Mouse (Mus musculus) layer of hippocampus, adult 9-10 months (tissue): ENCODE data around the gene Nxph3.

Source experiments
- DNase-seq: peaks from one replicate; pipeline ENCODE4 v3.0.0; 2022; ENCODE audit warnings: low spot score

Nxph3 gene

DNA sequence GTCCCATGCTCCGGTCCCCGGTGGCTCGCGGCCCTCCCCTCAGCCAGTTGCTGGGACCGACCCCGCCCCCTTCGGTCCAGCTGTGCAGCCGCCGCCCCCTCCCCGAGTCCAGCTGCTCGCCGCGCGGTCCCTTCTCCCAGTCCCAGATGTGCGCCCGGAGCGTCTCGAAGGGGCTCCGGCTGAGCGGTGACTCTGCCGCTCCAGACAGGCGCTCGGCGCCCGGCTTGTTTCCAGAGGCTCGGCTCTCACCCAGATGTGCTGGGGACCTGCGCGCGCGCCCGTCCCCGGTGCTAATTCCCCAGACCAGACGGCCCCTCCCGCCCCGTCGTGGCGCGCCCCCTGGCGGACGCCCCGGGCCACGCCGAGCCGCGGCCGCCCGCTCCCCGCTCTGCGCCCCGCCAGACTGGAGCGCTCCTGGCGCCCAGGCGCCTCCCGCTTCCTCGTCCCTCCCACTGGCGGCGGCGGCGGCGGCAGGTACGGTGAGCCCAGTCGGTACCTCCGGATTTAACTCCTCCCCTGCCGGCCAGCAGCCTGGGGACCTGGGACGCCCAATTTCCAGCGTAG lies at the start of gene Nxph3:
Nxph3 (minus strand) TSS at position 273 of the 564 bp plus-strand sequence.
- DNase-seq = no peak

DNA sequence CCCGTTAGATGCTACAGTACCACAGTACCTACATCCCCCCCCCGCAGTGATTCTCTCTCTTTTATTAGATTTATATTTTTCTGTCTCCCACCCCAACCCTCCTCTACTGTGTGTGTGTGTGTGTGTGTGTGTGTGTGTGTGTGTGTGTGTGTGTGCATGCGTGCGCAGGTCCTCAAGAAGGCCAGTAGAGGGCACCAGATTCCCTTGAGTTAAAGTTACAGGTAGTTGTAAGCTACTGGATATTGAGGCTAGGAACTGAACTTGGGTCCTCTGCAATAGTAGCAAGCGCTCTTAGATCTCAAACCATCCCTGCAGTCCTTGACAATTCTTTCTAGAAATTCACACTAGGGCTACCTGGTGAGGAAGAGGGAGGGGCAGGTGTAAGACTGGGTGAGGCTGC lies 49.5 kb upstream of the Nxph3 start:
- no peak for DNase-seq

DNA sequence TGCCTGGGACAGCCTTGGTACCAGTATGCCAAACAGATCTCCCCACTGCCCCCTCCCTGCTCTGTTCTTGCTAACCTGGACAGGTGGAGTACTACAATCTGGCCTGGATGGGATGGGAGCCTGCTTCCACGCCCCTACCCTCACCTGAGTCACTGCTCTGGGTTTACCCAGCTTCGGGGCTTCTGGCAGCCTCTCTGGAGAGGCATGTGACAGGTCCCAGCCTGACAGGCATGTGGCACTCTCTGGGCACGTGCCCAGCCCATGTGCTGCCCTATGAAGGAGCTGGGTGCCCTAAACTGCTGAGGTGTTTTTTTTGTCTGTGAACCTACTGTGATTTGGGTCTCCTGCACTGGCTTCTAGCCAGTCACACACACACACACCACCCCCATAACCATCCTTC lies 46.4 kb upstream of the Nxph3 start:
- no peak for DNase-seq

DNA sequence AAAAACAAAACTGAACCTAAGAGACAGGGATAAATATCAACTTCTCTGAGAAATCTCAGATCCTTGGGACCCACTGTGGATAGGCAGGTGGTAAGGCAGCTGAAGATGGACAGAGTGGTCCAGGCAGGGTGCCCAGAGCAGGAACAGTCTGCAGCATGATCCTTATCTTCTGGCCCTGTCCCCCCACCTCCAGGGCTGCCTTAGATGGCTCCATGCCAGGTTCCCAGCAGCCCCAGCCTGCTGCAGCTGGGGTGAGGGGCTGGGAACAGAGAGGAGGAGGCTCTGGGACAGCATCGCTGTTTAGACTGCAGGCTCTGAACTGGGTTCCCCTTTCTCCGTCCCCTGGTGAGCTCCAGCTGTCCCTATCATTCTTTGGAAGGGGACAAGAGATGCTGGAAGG lies 45.4 kb upstream of the Nxph3 start:
- no peak for DNase-seq

DNA sequence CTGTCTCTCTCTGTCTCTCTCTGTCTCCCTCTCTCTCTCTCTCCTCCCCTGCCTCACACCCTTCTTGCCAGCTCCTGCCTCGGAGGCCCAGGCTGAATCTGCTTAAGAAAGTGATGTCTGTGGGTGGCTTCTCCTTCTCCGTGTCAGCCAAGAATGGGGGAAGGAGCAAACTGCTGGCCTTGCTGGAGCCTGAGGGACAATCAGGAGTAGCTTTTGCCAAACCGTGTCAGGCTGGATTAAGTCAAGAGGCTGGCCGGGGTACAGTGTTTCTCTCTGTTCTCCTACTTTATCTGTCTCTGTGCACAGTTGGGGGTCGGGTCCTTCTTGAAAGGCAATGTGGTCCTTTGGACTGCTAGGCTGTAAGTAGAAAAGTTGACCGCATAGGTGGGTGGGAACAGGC lies 43.3 kb upstream of the Nxph3 start:
- DNase-seq = no peak

DNA sequence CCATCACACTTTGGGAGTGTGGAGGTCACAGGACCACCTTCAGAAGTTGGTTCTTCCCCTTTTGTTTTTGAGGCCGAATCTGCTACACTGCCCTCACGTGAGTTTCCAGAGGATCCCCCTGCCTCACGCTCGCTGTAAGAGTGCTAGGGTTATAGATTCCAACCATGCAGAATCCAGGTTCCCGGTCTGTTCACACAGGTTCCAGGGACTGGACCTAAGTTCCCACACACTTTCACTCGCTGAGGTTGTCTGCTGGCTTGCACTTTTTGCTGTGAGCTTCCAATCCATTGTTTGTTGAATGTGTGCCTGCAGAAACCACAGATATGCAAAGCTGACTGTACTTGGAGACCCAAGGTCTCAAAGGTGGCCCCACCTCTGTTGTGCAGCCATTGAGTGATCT lies 42.7 kb upstream of the Nxph3 start:
- no peak for DNase-seq

DNA sequence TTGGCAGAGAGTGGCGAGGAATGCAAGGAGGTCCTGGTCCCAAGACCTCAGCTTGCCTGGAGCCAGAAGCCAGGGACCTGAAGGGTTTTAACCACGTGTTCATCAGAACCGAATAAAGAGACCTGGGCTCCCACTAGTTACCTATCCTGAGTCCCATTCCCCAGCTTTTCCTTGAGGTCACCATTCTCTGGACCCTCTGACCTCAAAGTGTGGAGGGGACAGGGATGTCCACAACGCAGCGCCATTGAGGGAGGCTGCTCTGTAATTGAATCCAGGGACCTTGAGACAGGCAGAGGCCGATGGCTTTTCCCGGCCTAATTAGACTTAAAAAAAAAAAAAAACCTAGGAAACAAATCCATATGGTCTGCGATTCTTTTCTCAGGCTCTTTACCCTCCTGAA lies 40.9 kb upstream of the Nxph3 start:
- no peak for DNase-seq

DNA sequence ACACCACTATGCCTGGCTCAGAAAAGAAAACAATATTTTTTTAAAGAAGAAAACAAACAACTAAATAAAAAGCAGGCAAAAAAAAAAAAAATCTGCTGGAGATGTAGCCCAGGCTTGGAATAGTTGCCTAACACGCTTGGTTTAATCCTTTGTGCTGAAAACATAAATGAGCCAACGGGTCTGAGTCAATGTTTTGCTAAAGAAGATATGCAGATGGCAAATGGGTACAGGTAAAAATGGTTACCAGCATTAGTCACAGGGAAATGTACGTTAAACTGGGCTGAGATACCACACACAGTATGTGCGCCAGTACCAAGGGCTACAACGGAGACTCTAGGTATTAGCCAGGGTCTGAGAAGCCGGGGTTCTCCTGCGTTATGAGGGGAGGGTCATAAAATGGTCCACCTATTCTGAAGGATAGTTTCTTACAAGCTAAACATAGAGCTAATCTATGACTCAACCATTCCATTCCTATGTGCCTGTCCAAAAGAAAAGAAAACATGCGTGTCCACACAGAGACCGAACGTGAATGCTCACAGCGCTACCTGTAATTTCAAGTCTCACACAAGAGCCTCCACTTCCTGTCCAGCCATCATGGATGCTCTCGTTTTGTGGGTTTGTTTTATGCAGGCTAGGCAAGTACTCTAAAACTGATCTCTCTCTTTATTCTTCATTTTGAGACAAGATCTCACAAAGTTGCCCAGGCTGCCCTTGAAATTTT lies 36.1 kb upstream of the Nxph3 start:
- no peak for DNase-seq

DNA sequence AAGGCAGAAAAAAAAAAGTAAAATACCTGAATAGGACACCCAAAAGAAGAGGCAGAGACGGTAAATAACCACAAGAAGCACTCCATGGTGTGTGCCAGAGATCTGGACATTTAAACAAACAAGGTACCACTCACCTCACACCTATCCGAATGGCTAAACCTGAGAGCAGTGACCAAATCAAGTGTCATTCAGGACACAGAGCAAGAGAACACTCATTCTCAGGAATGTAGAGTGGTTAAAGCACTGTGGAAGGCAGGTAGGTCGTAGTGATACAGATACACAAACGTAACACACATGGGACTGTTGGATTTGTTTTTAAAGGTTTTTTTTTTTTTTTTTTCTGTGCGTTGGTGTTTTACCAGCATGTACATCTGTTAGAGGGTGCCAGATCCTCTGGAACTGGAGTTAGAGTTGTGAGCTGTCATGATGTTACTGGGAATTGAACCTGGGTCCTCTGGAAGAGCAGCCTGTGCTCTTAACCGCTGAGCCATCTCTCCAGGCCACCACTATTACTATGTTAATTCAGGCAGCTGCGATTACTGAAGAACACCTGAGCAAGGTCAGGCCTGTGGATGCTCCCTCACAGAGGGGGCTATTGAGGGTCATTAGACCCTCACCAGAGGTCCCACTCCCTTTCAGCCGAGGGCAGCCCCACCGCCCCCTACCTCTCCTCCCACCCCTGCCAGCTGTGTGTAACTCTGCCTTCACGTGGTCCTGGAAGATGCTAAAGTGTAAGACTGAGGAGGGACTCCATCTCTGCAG lies 31.8 kb upstream of the Nxph3 start:
- no peak for DNase-seq

DNA sequence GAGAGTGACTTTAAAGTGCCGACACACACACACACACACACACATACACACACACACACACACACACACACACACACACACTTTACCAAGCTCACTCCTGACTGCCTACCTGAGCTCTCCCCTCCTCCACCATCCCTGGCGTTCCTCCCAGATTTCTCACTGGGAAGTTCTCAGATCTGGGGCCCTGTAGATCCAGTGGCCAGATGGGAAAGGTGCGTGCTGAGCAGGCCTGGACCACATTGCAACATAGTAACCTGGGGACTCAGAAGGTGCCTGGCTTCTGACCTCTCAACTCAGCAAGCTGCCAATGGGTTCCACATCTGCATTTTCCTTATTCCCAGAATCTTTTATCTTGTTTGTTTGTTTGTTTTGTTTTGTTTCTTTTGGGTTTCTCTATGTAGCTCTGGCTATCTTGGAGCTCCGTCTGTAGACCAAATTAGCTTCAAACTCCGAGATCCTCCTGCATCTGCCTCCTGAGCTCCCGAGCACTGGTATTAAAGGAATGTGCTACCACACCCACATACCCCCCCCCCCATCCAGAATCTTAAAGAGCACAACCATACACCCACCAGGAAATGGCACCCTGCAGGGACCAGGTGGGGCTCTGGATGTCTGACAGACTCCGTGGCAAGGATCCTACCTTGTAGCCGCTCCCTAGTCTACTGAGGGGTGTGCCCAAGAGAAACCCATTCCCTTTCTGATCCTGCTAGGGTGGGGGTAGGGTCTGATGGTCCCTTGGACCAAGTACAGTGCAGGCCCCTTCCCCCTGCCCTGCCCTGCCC lies 30.4 kb upstream of the Nxph3 start:
- DNase-seq = no peak

DNA sequence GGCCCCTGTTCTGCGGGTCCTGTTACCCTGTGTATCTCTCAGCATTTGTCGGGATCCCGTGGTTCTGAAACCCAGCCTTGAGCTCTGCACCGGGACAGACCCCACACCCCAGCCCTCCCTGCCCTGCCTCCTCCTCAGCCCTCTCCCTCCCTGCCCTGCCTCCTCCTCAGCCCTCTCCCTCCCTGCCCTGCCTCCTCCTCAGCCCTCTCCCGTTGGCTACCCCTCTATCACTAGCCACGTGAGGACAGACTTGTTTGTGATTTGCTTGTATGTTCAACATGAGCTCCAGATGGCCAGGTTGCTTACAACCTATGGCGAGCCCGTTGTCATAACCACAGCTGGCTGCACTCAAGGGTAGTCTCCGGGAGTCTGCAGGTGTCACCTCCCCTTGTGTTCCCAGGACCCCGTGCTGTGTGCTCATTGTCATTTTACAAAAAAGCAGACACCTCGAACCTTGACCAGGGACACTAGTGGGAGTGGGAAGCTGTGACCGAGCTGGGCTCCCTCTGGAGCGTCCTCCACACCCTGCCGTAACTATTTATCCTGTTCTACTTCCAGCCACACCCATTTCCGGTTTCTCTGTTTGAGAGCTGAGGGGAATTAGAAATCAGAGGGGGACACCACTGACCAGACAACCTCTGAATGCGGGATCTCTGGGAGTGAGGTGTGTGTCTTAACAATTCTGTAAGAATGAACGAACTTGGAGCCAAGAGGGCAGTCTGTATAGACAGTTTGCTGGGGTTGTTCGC lies 26.4 kb upstream of the Nxph3 start:
- DNase-seq = no peak

DNA sequence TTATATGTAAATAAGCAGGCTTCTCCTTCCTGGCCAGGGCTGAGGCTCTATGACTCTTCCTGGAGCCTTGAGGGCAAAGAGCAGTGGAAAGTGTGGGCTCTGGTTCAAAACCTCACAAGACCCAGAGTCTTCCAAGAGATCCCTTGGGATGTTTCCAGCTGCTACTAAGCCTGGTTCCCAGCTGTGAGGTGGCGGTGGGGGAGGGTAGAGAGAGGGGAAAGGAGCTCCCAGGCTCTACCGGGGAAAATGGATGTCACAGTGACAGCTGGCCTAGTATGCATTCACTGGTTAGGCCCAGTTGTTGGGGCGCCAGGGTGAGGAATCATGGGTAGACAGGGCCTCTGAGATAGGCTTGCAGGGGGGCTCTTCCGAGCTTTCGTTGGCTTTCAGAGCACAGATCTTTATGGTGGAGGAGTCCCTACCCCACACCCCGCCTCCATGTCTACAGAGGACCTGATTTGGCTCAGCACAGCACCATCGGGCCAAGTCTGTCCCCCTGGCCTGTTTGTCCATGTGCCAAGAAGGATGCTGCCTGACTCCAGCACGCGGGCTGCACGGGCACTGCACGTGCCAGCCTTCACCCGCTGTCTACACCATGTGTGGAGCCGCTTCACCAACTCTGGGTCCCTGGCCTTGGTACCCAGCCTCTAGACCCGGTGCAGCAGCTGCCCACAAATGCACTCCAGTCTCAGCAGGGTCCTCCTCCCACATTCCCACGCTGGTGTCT lies 24.2 kb upstream of the Nxph3 start:
- DNase-seq = no peak

DNA sequence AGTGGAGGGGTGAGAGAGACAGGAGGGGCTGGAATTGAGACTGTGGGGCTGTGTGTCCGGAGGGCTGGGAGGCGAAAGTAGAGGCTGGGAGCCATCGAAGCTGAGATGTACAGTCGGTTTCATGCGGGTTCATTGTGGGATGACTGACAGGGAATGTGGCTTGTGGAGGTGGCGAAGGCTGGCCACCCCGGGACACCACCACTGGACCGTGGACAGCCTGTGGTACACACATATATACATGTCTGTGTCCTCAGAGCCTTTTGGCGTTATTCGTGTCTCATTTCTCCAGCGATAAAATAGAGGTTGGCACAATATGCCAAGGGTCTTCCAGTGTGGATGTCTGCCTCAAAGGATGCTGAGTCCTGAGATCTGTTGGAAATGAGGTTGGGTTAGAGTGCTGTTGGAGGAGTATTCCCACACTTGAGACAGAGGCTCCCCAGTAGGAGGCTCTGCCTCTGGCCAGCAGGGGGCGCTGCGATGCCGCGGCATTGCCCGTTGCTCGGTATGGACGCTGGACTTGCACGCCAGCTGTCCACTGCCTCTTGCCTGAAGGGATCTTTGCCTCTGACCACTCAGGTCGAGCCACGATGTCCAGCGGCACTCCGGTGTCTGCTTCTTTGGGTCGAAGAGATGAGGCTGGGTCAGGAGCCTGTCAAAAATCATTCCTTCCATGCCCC lies 19.3 kb upstream of the Nxph3 start:
- DNase-seq = peak; percentile 50

DNA sequence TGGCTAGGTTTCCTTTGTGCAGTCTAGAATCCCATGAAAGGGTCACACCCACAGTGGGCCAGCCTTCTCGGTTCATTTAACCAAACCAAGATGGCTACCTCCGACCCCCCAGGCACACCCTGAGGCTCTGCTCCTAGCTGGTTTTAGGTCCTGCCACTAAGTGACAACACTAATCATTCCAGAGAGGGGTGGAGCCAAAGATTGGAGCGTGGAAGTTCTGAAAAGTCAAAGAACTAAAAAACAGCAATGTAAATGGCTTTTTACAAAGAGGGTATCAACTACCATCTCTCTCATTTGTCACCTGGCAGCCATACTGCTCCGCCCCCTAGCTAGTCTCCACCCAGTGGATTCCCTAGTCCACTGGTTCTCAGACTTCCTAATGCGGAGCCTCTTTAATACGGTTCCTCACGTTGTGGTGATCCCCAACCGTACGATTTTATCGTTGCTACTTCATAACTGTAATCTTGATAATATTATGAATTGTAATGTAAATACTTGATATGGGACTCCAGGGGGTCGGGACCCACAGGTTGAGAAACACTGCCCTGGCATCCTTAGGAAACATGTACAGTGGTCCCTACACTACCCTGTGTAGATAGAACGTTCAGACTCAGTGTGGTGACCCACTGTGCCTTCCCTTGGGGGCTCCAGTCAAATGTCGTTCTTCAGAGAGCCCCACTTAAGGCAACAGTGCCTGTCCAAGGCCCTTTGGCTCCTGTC lies 18.1 kb upstream of the Nxph3 start:
- no peak for DNase-seq

DNA sequence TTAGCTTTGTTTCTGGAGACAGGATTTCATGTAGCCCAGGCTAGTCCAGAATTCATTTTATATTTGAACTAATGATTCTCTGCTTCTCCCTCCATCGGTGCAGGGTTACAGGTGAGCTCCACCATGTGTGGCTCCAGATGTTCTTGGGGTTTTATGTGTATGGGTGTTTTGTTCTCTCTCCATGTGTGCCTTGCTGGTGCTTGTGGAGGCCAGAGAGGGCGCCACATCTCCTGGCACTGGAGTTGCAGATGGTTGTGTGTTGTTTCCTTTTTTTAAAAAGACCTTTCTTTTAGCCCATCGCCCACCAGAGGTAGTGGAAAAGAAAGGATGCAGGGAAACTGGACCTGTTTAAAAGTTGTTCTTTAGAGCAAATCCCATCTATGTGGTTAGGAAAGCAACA lies 13.9 kb upstream of the Nxph3 start:
- no peak for DNase-seq

DNA sequence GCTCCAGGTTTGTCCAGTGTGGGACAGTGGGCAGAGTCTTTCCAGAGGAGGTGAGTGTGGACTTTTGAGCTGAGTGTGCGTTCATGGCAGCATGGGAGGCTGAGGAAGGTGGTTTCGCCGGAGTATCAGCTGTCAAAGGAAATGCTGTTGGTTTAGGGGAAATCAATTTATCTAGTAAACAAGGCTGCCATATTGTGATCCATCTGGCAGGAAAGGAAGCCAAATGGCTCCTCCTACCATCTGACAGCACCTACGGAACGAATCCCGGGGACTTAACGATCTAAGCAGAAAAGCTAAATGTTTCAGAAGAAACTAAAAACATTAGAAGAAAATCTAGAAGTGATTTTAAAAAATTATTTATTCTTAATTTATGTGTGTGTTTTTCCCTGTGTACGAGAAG lies 12.9 kb upstream of the Nxph3 start:
- DNase-seq = no peak

DNA sequence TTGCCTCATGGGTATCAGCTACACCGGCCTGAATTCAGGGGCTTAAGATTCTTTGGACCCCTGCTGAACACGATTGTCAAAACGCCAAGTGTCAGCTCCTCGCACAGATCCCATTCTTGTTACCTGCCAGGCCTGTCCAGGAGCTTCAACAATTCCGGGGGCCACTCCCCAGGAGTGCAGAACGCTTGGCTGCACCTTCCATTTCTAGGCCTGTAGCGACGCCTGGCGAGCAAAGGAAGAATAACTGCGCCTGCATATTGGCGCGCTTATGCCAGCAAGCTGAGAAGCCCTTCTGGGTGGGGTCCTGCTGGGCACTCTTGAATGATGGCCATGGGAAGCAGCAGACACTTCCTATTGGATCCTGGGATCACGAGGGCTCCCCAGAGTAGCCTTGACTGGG lies 7.2 kb upstream of the Nxph3 start:
- peak; percentile 63 for DNase-seq

DNA sequence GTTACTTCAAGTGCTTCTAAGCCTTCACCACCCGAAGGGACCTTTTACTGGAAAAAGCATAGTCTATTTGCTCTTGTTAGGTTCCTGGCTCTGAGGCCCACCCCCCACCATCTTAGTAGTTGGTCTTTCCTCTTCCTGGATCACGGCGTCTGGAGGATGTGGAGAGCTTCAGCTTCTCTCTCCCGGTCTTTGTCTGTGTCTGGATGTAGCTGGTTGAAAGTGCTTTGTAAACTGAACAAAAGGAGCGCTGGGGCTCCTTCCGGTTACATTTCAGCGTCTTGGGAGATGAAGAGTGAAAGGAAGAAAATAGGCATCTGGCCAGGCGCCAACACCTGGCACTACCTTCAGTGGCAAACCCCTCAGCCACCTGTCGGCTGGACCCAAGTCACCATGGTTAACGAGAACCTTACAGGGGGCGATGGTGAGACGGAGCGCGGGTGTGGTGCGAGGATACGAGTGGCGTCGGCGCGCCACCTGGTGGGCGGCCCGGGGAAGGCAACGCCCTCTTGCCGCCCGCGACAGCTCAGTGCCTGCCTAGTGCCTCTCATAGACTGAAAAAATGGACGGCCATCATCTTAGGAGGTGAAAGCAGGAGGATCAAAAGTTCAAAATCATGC lies 6.2 kb upstream of the Nxph3 start:
- DNase-seq = peak; percentile 76

DNA sequence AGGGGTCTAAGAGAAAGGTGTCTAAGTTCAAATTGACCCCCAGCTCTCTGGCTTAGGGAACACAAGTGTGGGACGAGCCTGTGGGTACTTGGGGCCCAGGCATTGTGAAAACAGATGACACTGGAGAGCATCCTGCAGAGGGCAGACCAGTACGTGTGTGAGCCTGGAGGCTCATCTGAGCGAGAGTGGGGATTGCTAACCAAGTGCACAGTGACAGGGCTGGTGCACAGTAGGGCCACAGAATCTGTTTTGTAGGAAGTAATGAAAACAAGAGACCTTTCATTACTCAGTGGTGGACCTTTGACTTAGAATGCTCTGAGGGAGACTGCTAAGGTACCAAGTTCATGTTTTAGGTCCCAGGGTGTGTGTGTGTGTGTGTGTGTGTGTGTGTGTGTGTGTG lies 5.6 kb upstream of the Nxph3 start:
- no peak for DNase-seq

DNA sequence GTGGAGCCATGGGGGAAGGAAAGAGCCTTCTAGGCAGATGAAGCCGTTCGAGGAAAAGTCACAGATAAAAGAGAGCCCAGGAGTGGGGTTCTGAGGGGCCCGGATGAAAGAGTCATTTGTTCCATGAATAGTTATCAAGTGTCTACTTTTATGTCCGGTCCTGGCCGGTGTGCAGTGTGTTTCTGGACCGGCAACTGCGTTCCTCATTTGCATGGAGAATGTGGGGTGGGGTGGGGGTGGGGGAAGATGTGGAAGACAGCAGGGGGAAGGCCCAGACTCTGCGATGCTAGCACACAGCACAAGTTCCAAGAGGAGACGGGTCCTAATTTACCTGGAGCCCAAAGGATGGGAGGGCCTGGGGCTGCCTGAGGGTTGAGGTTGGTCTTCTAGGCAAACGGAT lies 4.9 kb upstream of the Nxph3 start:
- DNase-seq = no peak
